Mouse (Mus musculus) limb, embryonic 13.5 days (tissue): ENCODE measurements around the gene Ank3. TPM values are rescaled to one million over a fixed set of nuclear protein-coding genes. Genes with fewer than 3 reads are reported as not detected.
A peak's percentile ranks its signal among the peaks of the same experiment; 100 is the strongest.

Source experiments
- ATAC-seq: fragments of 200-750 bp; cut with Nextera tagmentation; 2 replicates; pipeline ENCODE4 v1.8.0; 2017; ENCODE audit warnings: low read depth, moderate number of reproducible peaks, moderate TSS enrichment; ENCODE audit not compliant: low FRiP score
- H3K27ac ChIP-seq: fragments of 300-500 bp; sonication (generic); 2 replicates; pipeline ENCODE4 v1.5.1; 2015; ENCODE audit warnings: inconsistent platforms, mild to moderate bottlenecking, moderate library complexity
- H3K27me3 ChIP-seq: fragments of 300-500 bp; sonication (generic); 2 replicates; pipeline ENCODE4 v1.6.1; 2015; ENCODE audit warnings: mild to moderate bottlenecking, inconsistent platforms
- H3K36me3 ChIP-seq: fragments of 300-500 bp; sonication (generic); 2 replicates; pipeline ENCODE4 v1.6.1; 2015; ENCODE audit warnings: inconsistent platforms, mild to moderate bottlenecking, moderate library complexity
- H3K4me1 ChIP-seq: fragments of 300-500 bp; sonication (generic); 2 replicates; pipeline ENCODE4 v1.6.1; 2015; ENCODE audit warnings: inconsistent platforms
- H3K4me2 ChIP-seq: fragments of 300-500 bp; sonication (generic); replicated peaks from 2 replicates; pipeline ENCODE4 v1.6.1; 2015; ENCODE audit warnings: inconsistent platforms, mild to moderate bottlenecking, moderate library complexity
- H3K4me3 ChIP-seq: fragments of 300-500 bp; sonication (generic); 2 replicates; pipeline ENCODE4 v1.5.1; 2015; ENCODE audit warnings: moderate library complexity, mild to moderate bottlenecking, inconsistent platforms
- H3K9ac ChIP-seq: fragments of 300-500 bp; sonication (generic); 2 replicates; pipeline ENCODE4 v1.6.1; 2015; ENCODE audit warnings: mild to moderate bottlenecking, inconsistent platforms
- H3K9me3 ChIP-seq: fragments of 300-500 bp; sonication (generic); 2 replicates; pipeline ENCODE4 v1.6.1; 2016; ENCODE audit warnings: inconsistent platforms
- WGBS: fragments of 180-500 bp; shearing (Covaris S2); methylation state at CpG from one replicate; pipeline ENCODE4 v1.1.7; 2015; 5-methylcytosine and 5-hydroxymethylcytosine counted together
- polyA plus RNA-seq: library from polyadenylated mRNA; unstranded; fragments of >200 nt; fragmentation: Nextera tagmentation; extraction: Ambion mirVana; gene quantifications from 2 replicates; pipeline ENCODE4 v1.2.1, GENCODE M21; 2015

Ank3 gene
- polyA plus RNA-seq, 1 experiment from 2014 or later = 28.0 TPM

- no peaks in the 10 kb centered on the region for H3K9me3 ChIP-seq
- H3K27ac ChIP-seq = no peak overlapping the region
- H3K4me1 ChIP-seq = 0 out of 2 replicates have a peak, but pooled peaks cover 4% of the 10 kb centered on the region
- no peak overlapping the region for H3K9ac ChIP-seq
- no peak overlapping the region for H3K4me2 ChIP-seq
- WGBS = 42% methylated on average over 10 of the region's 10 CpGs
- no peak overlapping the region for H3K4me3 ChIP-seq
- peak; percentile 40; the same call in 1 of the 2 replicates for ATAC-seq
- H3K27me3 ChIP-seq = no peaks in the 10 kb centered on the region
- H3K36me3 ChIP-seq = no peaks in the 10 kb centered on the region
Measured at GRCm38 (mm10) chr10:70060689-70061081, 662.1 kb downstream of the Ank3 start.

- H3K9me3 ChIP-seq = no peaks in the 10 kb centered on the region
- no peaks in the 10 kb centered on the region for H3K27me3 ChIP-seq
- H3K27ac ChIP-seq = no peak overlapping the region
- H3K4me2 ChIP-seq = no peak overlapping the region
- H3K4me3 ChIP-seq = no peak overlapping the region
- H3K4me1 ChIP-seq = peaks cover 4% of the 10 kb centered on the region; the same call in 1 of the 2 replicates
- H3K36me3 ChIP-seq = no peaks in the 10 kb centered on the region
- WGBS = 88% methylated on average over 6 of the region's 6 CpGs
- no peak overlapping the region for H3K9ac ChIP-seq
- ATAC-seq = no peak
Measured at GRCm38 (mm10) chr10:70063881-70064555, 665.4 kb downstream of the Ank3 start.

GRCm38 (mm10) chr10:70065191-70065590, 666.6 kb downstream of the Ank3 start:
- Histone ChIP-seq H3K4me1 (peaks cover 2% of the 10 kb centered on the region; the same call in 1 of the 2 replicates), H3K27me3 (no peaks in the 10 kb centered on the region), H3K27ac (no peak overlapping the region), H3K36me3 (no peaks in the 10 kb centered on the region), H3K4me3 (no peak overlapping the region), H3K4me2 (no peak overlapping the region), H3K9ac (no peak overlapping the region), H3K9me3 (no peaks in the 10 kb centered on the region)
- WGBS = 77% methylated on average over 3 of the region's 3 CpGs
- no peak for ATAC-seq

- H3K27me3 ChIP-seq = no peaks in the 10 kb centered on the region
- H3K9ac ChIP-seq = no peak overlapping the region
- no peak overlapping the region for H3K4me2 ChIP-seq
- no peak overlapping the region for H3K4me3 ChIP-seq
- H3K9me3 ChIP-seq = no peaks in the 10 kb centered on the region
- no peak for ATAC-seq
- no peak overlapping the region for H3K27ac ChIP-seq
- no peaks in the 10 kb centered on the region for H3K36me3 ChIP-seq
- no peaks in the 10 kb centered on the region; the same call in 1 of the 2 replicates for H3K4me1 ChIP-seq
- WGBS = 61% methylated on average over 8 of the region's 8 CpGs
Measured at GRCm38 (mm10) chr10:70066497-70067168, 668.1 kb downstream of the Ank3 start.

GRCm38 (mm10) chr10:70067169-70068115, 668.9 kb downstream of the Ank3 start:
- ATAC-seq = no peak
- H3K9ac ChIP-seq = no peak overlapping the region
- H3K27me3 ChIP-seq = no peaks in the 10 kb centered on the region
- WGBS = 61% methylated on average over 6 of the region's 6 CpGs
- no peak overlapping the region for H3K27ac ChIP-seq
- H3K9me3 ChIP-seq = no peaks in the 10 kb centered on the region
- no peak overlapping the region for H3K4me3 ChIP-seq
- no peaks in the 10 kb centered on the region; the same call in 1 of the 2 replicates for H3K4me1 ChIP-seq
- H3K36me3 ChIP-seq = no peaks in the 10 kb centered on the region
- no peak overlapping the region for H3K4me2 ChIP-seq

- Histone ChIP-seq H3K4me2 (no peak overlapping the region), H3K9ac (no peak overlapping the region), H3K36me3 (no peaks in the 10 kb centered on the region), H3K27ac (no peak overlapping the region), H3K9me3 (no peaks in the 10 kb centered on the region), H3K4me1 (no peaks in the 10 kb centered on the region; the same call in 1 of the 2 replicates), H3K4me3 (no peak overlapping the region), H3K27me3 (no peaks in the 10 kb centered on the region)
- 58% methylated on average over 6 of the region's 6 CpGs for WGBS
- ATAC-seq = no peak
Measured at GRCm38 (mm10) chr10:70069321-70069720, 670.7 kb downstream of the Ank3 start.

GRCm38 (mm10) chr10:70071334-70071733, 672.8 kb downstream of the Ank3 start:
- H3K27ac ChIP-seq = no peak overlapping the region
- no peaks in the 10 kb centered on the region for H3K9me3 ChIP-seq
- H3K9ac ChIP-seq = no peak overlapping the region
- no peaks in the 10 kb centered on the region for H3K27me3 ChIP-seq
- no peaks in the 10 kb centered on the region for H3K36me3 ChIP-seq
- no peak overlapping the region for H3K4me3 ChIP-seq
- WGBS = 77% methylated on average over 4 of the region's 4 CpGs
- H3K4me2 ChIP-seq = no peak overlapping the region
- H3K4me1 ChIP-seq = no peaks in the 10 kb centered on the region; the same call in 1 of the 2 replicates
- ATAC-seq = no peak

Other genes with a start within 250 kb of the Ank3 start
- gene Rhobtb1, start 247.3 kb upstream of the Ank3 start, polyA plus RNA-seq = 35.5 and 36.7 TPM in 2 replicates
- 2.7 and 3.1 TPM in 2 replicates for gene A930033H14Rik, start 185.7 kb upstream of the Ank3 start, polyA plus RNA-seq
- 396 and 444 TPM in 2 replicates for gene Cdk1, start 45.8 kb upstream of the Ank3 start, polyA plus RNA-seq